Mouse (Mus musculus): ENCODE data around the gene Sox11. TPM values are rescaled to one million over a fixed set of nuclear protein-coding genes. Genes with fewer than 3 reads are reported as not detected.

Gene Sox11
- polyA plus RNA-seq, 1 experiment from 2014 or later, result 278 TPM

GRCm38 (mm10) chr12:27342691-27343605, 574 bp upstream of the Sox11 start:
- H3K4me3 ChIP-seq, result peak overlapping the region; percentile 78
- no peaks in the 10 kb centered on the region for H3K27me3 ChIP-seq
- H3K4me2 ChIP-seq, result peak overlapping the region; percentile 72
- peaks cover 13% of the 10 kb centered on the region for H3K4me1 ChIP-seq (replicated peaks)
- peak overlapping the region; percentile 79 for H3K9ac ChIP-seq
- peak overlapping the region; percentile 97 for H3K27ac ChIP-seq (replicated peaks)
- under 1% methylated on average over 83 of the region's 83 CpGs for WGBS
- ATAC-seq (ENCODE audit: low FRiP score, low read depth), result peak; percentile 96
- no peaks in the 10 kb centered on the region for H3K36me3 ChIP-seq
- H3K9me3 ChIP-seq, result no peaks in the 10 kb centered on the region

- ATAC-seq (ENCODE audit: low FRiP score, low read depth), result no peak
- Histone ChIP-seq H3K9ac (peak overlapping the region; percentile 79), H3K9me3 (no peaks in the 10 kb centered on the region), H3K4me3 (peak overlapping the region; percentile 78), H3K27me3 (no peaks in the 10 kb centered on the region), H3K4me2 (peak overlapping the region; percentile 72), H3K27ac (replicated peaks) (peak overlapping the region; percentile 97), H3K36me3 (no peaks in the 10 kb centered on the region), H3K4me1 (replicated peaks) (peaks cover 22% of the 10 kb centered on the region)
- under 1% methylated on average over 80 of the region's 80 CpGs for WGBS
Measured at GRCm38 (mm10) chr12:27341130-27341870, 1.1 kb downstream of the Sox11 start.

- Histone ChIP-seq H3K9ac (peak overlapping the region; percentile 79), H3K4me3 (peak overlapping the region; percentile 78), H3K9me3 (no peaks in the 10 kb centered on the region), H3K27ac (replicated peaks) (peak overlapping the region; percentile 97), H3K4me1 (replicated peaks) (peaks cover 29% of the 10 kb centered on the region), H3K36me3 (no peaks in the 10 kb centered on the region), H3K4me2 (peak overlapping the region; percentile 72), H3K27me3 (no peaks in the 10 kb centered on the region)
- under 1% methylated on average over 14 of the region's 14 CpGs for WGBS
- no peak for ATAC-seq (ENCODE audit: low FRiP score, low read depth)
Measured at GRCm38 (mm10) chr12:27340451-27341035, 1.8 kb downstream of the Sox11 start.

- Histone ChIP-seq H3K4me1 (replicated peaks) (peaks cover 33% of the 10 kb centered on the region), H3K9me3 (no peaks in the 10 kb centered on the region), H3K4me3 (peak overlapping the region; percentile 78), H3K9ac (peak overlapping the region; percentile 78), H3K27ac (replicated peaks) (peak overlapping the region; percentile 96), H3K36me3 (no peaks in the 10 kb centered on the region), H3K27me3 (no peaks in the 10 kb centered on the region), H3K4me2 (peak overlapping the region; percentile 68)
- WGBS, result 0% methylated on average over 47 of the region's 47 CpGs
- no peak for ATAC-seq (ENCODE audit: low FRiP score, low read depth)
Measured at GRCm38 (mm10) chr12:27339171-27339751, 3.1 kb downstream of the Sox11 start.

GRCm38 (mm10) chr12:27338721-27339170, 3.6 kb downstream of the Sox11 start:
- no peaks in the 10 kb centered on the region for H3K27me3 ChIP-seq

GRCm38 (mm10) chr12:27338116-27338515, 4.3 kb downstream of the Sox11 start:
- peak overlapping the region; percentile 78 for H3K4me3 ChIP-seq
- H3K9ac ChIP-seq, result peak overlapping the region; percentile 78
- peak overlapping the region; percentile 96 for H3K27ac ChIP-seq (replicated peaks)
- no peak for ATAC-seq (ENCODE audit: low FRiP score, low read depth)
- H3K4me1 ChIP-seq (replicated peaks), result peaks cover 32% of the 10 kb centered on the region
- H3K4me2 ChIP-seq, result peak overlapping the region; percentile 68
- WGBS, result 3% methylated on average over 12 of the region's 12 CpGs
- no peaks in the 10 kb centered on the region for H3K9me3 ChIP-seq
- no peaks in the 10 kb centered on the region for H3K36me3 ChIP-seq
- H3K27me3 ChIP-seq, result no peaks in the 10 kb centered on the region

More at GRCm38 (mm10) chr12:27338721-27339170, 3.6 kb downstream of the Sox11 start:
- H3K4me1 ChIP-seq (replicated peaks), result peaks cover 28% of the 10 kb centered on the region
- H3K4me2 ChIP-seq, result peak overlapping the region; percentile 68
- peak overlapping the region; percentile 96 for H3K27ac ChIP-seq (replicated peaks)
- peak overlapping the region; percentile 78 for H3K4me3 ChIP-seq
- H3K36me3 ChIP-seq, result no peaks in the 10 kb centered on the region
- peak overlapping the region; percentile 78 for H3K9ac ChIP-seq
- no peak for ATAC-seq (ENCODE audit: low FRiP score, low read depth)
- under 1% methylated on average over 40 of the region's 40 CpGs for WGBS
- H3K9me3 ChIP-seq, result no peaks in the 10 kb centered on the region

- H3K36me3 ChIP-seq, result no peaks in the 10 kb centered on the region
- peak overlapping the region; percentile 96 for H3K27ac ChIP-seq (replicated peaks)
- H3K9me3 ChIP-seq, result no peaks in the 10 kb centered on the region
- H3K4me3 ChIP-seq, result peak overlapping the region; percentile 78
- 17% methylated on average over 1 of the region's 1 CpGs for WGBS
- H3K9ac ChIP-seq, result peak overlapping the region; percentile 78
- H3K4me1 ChIP-seq (replicated peaks), result peaks cover 32% of the 10 kb centered on the region
- no peak for ATAC-seq (ENCODE audit: low FRiP score, low read depth)
- H3K4me2 ChIP-seq, result peak overlapping the region; percentile 68
- H3K27me3 ChIP-seq, result no peaks in the 10 kb centered on the region
Measured at GRCm38 (mm10) chr12:27337482-27337881, 4.9 kb downstream of the Sox11 start.

GRCm38 (mm10) chr12:27336801-27337200, 5.6 kb downstream of the Sox11 start:
- H3K9me3 ChIP-seq, result no peaks in the 10 kb centered on the region
- H3K4me3 ChIP-seq, result peak overlapping the region; percentile 78
- H3K36me3 ChIP-seq, result no peaks in the 10 kb centered on the region
- H3K27me3 ChIP-seq, result no peaks in the 10 kb centered on the region
- H3K9ac ChIP-seq, result peak overlapping the region; percentile 78
- ATAC-seq (ENCODE audit: low FRiP score, low read depth), result no peak
- H3K4me1 ChIP-seq (replicated peaks), result peaks cover 32% of the 10 kb centered on the region
- peak overlapping the region; percentile 68 for H3K4me2 ChIP-seq
- WGBS, result 13% methylated on average over 5 of the region's 5 CpGs
- H3K27ac ChIP-seq (replicated peaks), result peak overlapping the region; percentile 96

- H3K9me3 ChIP-seq, result no peaks in the 10 kb centered on the region
- H3K4me2 ChIP-seq, result peak overlapping the region; percentile 68
- H3K36me3 ChIP-seq, result no peaks in the 10 kb centered on the region
- H3K4me1 ChIP-seq (replicated peaks), result peaks cover 32% of the 10 kb centered on the region
- H3K9ac ChIP-seq, result peak overlapping the region; percentile 78
- no peak for ATAC-seq (ENCODE audit: low FRiP score, low read depth)
- no peaks in the 10 kb centered on the region for H3K27me3 ChIP-seq
- WGBS, result 38% methylated on average over 7 of the region's 7 CpGs
- peak overlapping the region; percentile 73 for H3K27ac ChIP-seq (replicated peaks)
- H3K4me3 ChIP-seq, result peak overlapping the region; percentile 78
Measured at GRCm38 (mm10) chr12:27336336-27336735, 6.0 kb downstream of the Sox11 start.

- 39% methylated on average over 11 of the region's 11 CpGs for WGBS
- Histone ChIP-seq H3K27me3 (no peaks in the 10 kb centered on the region), H3K27ac (replicated peaks) (peak overlapping the region; percentile 59; the same call in 1 of the 2 replicates), H3K4me1 (replicated peaks) (peaks cover 32% of the 10 kb centered on the region), H3K4me2 (peak overlapping the region; percentile 68), H3K9ac (peak overlapping the region; percentile 14; the same call in 1 of the 2 replicates), H3K4me3 (peak overlapping the region; percentile 78), H3K9me3 (no peaks in the 10 kb centered on the region), H3K36me3 (no peaks in the 10 kb centered on the region)
- no peak for ATAC-seq (ENCODE audit: low FRiP score, low read depth)
Measured at GRCm38 (mm10) chr12:27335356-27336055, 6.9 kb downstream of the Sox11 start.

GRCm38 (mm10) chr12:27333590-27333989, 8.8 kb downstream of the Sox11 start:
- Histone ChIP-seq H3K27ac (replicated peaks) (0 out of 2 replicates have a peak overlapping the region, but pooled peaks have one; percentile 9), H3K36me3 (no peaks in the 10 kb centered on the region), H3K4me1 (replicated peaks) (peaks cover 32% of the 10 kb centered on the region), H3K27me3 (no peaks in the 10 kb centered on the region), H3K4me2 (no peak overlapping the region), H3K9ac (no peak overlapping the region), H3K9me3 (no peaks in the 10 kb centered on the region), H3K4me3 (no peak overlapping the region)
- whole genome bisulfite sequencing, result 80% methylated on average over 3 of the region's 3 CpGs
- ATAC-seq (ENCODE audit: low FRiP score, low read depth), result no peak
